Mouse (Mus musculus) liver, adult 2 months (tissue): ENCODE results near the gene Eapp.

Experiments used
- CTCF ChIP-seq: fragments of 200-500 bp; IDR thresholded peaks from 2 replicates; pipeline ENCODE4 v1.5.1; 2011; ENCODE audit warnings: low read depth, low read length, control low read depth
- POLR2A ChIP-seq: fragments of 200-500 bp; IDR thresholded peaks from 2 replicates; pipeline ENCODE4 v1.6.1; 2011; ENCODE audit warnings: low read length, control low read depth; ENCODE audit not compliant: insufficient read depth; ENCODE audit errors: extremely low read depth

GRCm38 (mm10) chr12:54654741-54655140 lies 41.0 kb downstream of the Eapp start:
- TF ChIP-seq POLR2A (no peak), CTCF (no peak)
